Mouse (Mus musculus): ENCODE measurements around the gene Eml3.
"Not testable (repeated sequence)": the region's sequence is repeated elsewhere in the genome, so short reads cannot be mapped to it uniquely, and the experiment has no call there.

Eml3 gene

DNA sequence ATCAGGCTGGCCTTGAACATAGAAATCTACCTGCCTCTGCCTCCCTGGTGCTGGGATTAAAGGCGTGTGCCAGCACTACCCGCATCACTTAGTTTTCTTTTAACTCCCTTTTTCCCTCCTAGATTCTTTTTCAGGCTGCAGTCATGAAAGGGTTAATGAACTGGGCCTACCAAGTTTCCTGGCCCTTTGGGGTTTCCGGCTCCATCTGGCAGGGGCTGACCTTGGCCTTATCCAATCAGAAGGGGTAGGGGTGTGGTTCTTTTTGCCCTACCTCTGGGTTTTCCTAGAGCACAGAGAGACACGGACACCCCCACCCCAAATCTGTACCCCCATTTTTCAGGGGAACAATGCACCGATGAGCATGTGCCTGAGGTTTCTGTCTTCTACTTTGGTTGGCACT is 15.4 kb downstream of the Eml3 start:
- in situ Hi-C loops (cut with MboI, MseI) = loop anchor here in 1 of 2 experiments (5.0 kb wide), 1 partner anchor 52 kb away; the partner anchor contains the start of gene Ints5

DNA sequence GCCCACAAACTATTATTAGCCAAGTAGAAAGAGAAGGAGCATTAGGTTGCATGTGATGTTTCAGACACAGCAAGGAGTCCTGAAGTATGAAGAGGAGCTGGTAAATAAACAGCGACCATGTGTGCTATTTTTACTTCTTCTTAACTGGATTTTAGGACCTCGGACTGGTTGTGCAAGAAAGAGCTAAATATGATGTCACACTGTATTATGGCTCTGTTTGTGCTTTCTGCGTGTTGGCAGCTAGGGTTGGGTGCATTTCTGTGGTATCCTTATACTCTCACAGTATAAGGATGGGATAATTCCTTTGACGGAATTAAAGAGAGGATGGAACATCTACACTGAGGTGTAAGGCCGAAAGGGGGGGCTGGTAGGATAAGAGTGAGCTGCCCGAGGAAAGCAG is 15.9 kb downstream of the Eml3 start:
- in situ Hi-C loops (cut with MboI, MseI) = no loop called here

DNA sequence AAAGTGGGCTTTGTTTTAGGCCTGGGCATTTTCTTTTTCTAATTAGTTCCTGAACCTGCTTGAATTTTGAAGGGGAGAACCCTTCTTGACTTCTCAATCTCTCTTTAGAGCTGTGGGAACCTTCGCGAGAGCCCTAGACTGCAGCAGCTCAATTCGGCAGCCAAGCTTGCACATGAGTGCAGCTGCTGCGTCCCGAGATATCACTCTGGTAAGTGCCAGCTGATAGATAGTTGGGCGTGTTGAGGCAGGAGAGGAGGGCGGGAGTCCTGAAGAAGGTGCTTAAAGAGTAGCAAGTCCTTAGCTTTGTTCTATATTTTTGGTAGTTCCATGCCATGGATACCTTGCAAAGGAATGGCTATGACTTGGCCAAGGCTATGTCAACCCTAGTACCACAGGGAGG is 17.6 kb downstream of the Eml3 start:
- in situ Hi-C loops (cut with MboI, MseI) = no loop called here

DNA sequence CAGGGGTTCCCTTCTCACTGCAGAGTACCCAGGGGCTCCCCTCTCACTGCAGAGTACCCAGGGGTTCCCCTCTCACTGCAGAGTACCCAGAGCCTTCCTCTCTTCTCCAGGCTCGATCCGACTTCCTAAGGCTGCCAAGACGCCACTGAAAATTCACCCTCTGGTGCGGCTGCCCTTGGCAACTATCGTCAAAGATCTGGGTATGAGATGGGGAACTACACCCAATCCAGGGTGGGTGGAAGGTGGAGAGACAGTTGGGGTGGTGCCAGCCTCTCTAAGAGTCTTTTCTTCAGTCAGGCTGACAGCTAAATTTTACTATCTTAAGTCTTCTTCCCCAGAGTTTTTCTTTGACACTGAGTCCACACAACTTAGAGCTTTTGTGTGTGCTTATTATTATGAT is 20.8 kb downstream of the Eml3 start:
- in situ Hi-C loops (cut with MboI, MseI) = no loop called here

DNA sequence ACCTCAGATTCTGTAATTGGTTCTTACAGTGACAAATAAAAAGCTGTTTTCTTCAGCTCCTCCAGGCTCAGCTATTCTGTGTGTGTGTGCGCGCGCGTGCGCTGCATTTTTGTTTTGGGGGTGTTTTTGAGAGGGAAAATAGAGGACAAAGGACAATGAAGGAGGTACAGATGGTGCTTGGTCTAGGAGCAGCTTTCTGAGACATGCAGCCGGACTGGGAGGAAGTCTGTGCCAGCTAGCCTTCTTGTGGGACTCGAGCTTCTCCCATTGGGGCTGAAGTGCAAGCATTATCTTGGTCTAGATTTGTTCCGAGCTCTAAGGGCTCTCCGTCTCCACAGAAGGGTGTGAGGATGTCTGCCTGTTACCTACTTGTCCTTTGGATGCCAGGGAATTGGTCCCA is 22.9 kb downstream of the Eml3 start:
- in situ Hi-C loops (cut with MboI, MseI) = no loop called here

DNA sequence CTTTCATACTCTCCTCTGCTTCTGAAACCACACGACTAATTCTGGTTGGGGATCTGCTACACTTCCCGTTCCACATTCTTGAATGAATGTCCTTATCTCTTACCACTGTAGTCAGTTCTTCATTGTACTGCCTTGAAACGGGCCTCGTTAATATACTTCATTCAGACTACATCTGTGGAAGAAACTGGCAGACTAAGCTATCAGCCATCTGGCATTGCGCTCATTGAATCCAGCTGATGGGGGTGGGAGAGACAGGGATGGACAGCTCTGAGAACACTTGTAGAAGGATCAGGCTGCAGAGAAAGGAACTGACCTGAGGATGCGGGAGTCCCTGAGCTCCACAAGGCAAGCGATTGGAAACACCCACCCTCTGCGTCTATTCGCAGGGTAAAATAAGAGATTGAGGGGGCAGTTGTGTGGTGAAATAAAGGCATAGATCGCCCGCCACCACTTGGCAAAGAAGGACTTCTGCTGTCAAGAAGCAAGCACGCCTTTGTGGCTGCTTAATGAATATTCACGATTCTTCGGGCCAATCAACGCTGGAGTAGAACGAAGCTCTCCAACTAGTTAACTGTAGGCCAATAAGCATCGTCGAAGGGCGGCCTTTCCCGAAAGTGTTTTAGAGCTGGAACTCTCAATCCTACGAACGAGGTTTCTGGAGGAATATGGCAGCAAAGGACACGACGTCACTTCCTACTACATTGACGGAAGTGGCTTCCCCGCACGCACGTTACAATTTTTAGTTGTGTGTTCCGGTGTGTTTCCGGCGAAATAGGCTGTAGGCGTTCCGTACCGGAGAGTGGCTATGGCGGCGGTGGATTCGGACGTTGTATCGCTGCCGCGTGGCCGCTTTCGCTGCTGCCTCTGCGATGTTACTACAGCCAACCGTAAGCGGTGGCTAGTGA is 24.0 kb downstream of the Eml3 start, which contains the start of gene Tut1:
Gene Tut1 (plus strand): TSS at position 713 of the 905 bp plus-strand sequence.
- in situ Hi-C loops (cut with MboI, MseI) = no loop called here

DNA sequence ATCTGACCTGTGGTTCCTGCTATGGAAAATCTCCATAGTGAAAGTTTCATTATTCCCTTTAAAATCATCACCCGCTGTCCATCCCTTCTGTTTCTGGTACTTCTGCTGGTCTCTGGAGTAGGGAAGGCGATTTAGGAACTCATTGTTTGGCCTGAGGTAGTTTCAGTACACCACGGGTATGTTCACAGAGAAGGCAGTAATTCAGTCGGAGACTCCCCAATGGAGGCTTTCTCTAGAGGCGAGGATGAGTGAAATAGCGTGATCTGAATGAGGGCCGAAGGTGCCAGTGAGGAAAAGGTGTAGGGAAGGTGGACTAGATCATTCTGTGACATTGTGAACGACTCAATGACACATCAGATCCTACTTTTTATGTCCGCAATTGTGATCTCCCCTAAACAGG is 24.8 kb downstream of the Eml3 start:
- in situ Hi-C loops (cut with MboI, MseI) = no loop called here

DNA sequence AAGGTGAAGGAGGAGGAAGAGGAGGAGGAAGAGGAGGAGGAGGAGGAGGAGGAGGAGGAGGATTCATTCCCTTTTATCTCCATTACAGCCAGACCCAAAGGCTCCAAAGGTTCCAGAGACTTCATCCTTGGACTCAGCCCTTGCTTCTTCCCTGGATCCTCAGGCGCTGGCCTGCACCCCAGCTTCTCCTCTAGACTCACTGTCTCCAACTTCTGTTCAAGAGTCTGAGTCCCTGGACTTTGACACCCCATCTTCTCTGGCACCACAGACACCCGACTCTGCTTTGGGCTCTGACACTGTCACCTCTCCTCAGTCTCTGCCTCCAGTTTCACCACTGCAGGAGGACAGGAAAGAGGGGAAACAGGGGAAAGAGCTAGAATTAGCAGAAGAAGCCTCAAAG is 32.9 kb downstream of the Eml3 start:
- in situ Hi-C loops (cut with MboI, MseI) = no loop called here

DNA sequence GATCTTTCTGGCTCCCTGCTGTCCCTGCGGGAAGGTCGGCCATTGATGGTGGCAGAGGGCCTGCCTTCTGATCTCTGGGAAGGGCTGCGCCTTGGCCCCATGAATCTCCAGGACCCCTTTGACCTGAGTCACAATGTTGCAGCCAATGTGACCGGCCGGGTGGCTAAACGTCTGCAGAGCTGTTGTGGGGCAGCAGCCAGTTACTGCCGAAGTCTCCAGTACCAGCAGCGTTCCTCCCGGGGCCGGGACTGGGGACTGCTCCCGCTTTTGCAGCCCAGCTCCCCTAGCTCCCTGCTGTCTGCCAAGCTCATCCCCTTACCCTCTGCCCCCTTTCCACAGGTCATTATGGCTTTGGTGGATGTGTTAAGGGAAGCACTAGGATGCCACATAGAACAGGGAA is 35.7 kb downstream of the Eml3 start:
- in situ Hi-C loops (cut with MboI, MseI) = no loop called here

DNA sequence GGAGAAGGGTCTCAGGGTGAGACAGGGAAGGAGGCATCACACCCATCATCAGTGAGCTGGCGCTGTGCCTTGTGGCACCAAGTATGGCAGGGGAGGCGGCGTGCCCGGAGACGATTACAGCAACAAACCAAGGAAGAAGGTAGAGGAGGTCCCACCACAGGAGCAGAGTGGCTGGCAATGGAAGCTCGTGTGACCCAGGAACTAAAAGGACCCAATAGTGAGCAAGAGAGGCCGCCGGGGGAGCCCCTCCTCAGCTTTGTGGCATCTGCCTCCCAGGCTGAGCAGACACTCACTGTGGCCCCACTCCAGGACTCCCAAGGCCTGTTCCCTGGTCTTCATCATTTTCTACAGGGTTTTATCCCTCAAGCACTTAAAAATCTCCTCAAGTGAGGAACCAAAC is 36.4 kb downstream of the Eml3 start:
- in situ Hi-C loops (cut with MboI, MseI) = no loop called here

DNA sequence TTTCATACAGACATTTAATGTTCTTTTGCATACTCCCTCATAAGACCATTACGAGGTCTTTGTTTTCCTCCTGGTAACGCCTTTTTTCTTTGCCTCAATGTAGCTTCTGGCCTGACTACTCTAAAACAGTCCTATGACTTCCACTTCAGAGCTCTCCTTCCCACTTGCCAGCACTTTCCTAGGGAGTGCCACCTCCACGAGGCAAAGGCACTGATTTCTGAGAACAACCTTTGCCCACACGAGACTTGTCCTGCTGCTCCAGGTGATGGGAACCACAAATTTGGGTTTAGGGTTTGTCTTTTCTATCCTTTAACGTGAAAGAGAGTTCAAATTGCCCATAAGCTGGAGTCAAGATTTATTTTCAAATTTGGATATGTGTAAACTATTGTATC is 36.8 kb downstream of the Eml3 start:
- in situ Hi-C loops (cut with MboI, MseI) = no loop called here

DNA sequence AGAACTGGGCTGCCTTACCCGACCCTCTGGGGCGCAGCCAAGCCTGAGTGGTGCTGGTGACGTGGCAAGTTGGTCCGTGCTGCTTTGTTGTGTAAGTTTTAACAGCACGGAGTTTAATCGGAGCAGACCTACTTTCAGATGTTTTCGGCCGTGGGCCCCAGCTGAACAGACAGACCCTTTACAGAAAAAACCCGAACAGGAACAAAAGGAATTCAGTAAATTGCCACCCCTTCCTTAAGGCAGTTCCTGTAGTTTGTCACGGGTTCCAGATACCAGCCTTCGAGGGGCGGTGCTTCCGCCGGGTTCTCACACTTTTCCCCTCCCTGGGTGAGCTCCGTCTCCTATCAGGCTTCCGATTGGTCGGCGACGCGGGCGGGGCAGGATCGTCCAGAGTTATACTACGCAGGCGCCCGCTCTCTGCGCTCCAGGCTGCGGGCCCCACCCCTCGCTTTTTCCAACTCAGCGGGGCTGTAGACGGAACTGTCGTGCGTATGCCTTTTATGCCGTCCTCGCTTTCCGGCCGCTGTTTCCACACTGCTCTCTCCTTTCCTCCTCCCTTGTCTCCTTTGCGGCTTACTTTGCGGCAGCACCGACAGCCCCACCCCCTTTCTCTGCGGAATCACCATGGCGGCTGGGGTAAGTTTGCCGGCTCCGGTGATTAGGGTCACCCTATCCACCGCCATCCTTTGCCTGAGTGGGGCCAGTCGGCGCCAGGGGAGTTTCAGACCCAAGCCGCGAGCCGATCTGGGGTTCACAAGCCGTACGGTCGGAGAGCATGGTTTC is 37.4 kb downstream of the Eml3 start, which contains the start of gene Eef1g:
Gene Eef1g (plus strand): TSS at position 452 of the 783 bp plus-strand sequence.
- in situ Hi-C loops (cut with MboI, MseI) = no loop called here

DNA sequence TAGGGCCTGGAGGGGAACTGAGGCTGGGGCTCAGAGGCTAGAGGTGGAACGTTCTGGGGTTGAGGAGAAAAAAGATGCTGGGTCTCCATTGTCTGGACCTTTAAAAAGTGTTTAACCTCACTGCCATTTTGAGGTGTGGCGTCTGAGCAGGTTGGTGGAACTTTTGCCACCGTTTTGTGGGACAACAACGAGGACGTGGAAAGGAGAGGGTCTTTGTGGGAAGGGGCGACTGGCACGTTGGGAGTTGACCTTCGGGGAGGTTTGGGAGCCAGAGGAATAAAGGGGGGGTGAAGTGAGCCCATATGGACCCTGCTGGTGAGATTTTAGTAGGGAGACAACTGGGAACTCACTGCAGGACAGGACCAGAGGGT is 38.0 kb downstream of the Eml3 start:
- in situ Hi-C loops (cut with MboI, MseI) = no loop called here

DNA sequence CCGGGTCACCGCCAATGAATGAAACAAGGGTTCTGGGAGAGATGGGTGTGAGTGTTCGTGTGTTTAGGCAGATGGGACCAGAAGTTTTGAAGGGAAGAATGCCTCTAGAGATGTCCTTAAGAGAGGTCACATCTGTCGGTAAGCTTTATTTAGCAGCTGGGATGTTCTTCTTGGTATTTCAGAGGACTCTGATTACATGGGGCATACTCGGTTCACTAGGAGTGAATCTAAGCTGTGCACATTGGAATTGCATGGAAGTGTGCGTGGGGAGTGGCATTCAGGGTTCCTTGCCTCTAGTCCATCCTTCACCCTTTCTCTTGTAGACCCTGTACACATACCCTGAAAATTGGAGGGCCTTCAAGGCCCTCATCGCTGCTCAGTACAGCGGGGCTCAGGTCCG is 38.5 kb downstream of the Eml3 start:
- in situ Hi-C loops (cut with MboI, MseI) = no loop called here

DNA sequence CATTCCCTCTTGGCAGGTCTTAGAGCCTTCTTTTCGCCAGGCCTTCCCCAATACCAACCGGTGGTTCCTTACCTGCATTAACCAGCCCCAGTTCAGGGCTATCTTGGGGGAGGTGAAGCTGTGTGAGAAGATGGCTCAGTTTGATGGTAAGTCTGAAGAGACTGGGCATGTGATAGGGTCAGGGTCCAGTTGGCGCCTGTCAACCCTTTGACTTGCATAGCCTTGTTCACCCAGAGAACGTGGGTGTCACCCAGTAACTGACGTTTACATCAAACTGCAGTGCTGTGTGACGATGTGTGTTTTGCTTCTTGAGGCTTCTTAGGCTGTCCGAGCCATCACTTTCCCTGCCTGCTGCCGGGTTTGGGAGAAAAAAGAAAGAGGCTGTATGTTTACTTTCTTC is 43.1 kb downstream of the Eml3 start:
- in situ Hi-C loops (cut with MboI, MseI) = not testable (repeated sequence)

DNA sequence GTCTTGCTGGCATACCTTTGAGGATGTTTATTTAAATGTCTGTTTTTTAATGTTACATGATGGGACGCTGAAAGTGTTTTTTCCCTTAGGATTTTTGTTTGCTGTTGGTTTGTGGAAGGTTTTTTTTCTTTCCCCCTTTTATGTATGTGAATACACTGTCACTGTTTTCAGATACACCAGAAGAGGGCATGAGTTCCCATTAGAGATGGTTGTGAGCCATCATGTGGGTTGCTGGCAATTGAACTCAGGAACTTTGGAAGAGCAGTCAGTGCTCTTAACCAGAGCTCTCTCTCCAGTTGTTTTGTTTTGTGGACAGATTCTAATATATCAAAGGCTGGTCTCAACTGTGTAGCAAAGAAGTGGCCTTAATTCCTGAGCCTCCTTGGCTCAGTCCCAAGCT is 45.3 kb downstream of the Eml3 start:
- in situ Hi-C loops (cut with MboI, MseI) = no loop called here

DNA sequence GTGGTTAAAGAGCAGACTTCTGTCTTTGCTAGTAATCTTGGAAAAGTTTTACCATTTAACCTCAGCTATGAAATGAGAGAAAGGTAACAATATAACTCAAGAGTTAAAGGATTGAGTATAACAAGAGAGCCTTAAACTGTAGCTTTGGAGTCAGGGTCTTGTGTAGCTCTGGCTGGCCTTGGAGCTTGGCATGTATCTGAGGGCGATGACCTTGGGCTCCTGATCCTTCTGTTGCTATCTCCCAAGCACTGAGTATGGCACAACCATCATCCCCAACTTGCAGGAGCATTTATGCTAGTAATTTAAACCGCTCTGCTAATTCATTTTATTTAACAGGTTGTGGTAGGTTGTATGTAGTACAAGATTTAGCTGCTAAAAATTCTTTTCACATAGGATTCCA is 46.1 kb downstream of the Eml3 start:
- in situ Hi-C loops (cut with MboI, MseI) = no loop called here

DNA sequence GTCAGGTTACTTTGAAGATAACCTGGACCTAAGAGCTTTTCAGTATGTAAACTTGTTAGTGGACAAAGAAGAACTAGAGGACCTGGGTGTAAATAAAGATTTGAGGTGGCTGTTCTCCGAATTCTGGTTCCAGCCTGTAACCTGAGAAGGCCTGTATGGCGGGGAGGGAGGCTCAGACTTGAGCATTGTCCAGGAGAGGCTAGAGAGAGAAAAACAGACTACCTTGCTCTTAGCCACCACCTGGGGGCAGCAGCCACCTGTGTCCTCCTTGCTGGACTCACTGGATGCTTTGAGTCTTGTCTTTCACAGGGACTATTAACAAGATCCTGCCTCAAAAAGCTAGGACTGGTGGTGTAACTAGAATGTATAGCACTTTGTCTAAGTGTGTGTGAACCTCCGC is 47.2 kb downstream of the Eml3 start:
- in situ Hi-C loops (cut with MboI, MseI) = no loop called here

DNA sequence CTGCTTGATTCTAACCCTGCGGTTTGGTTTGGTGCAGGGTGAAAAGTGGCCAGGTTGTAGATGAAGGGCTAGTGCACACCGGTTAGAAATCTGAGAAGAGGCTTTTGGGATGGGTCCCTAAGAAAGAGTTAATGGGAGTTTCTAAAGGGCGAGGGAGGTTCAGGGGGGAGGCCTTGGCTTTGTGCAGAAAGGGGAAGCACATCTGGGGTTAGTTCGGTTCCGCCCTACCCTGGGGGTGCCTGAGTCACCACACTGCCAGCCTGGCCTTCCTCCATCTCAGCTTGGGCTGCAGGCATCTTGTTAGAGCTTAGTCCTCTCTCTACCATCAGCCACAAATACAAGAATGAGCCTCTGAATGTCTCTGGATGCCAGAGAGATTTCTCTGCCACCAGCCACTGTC is 51.4 kb downstream of the Eml3 start:
- in situ Hi-C loops (cut with MboI, MseI) = loop anchor here in 1 of 2 experiments (10.0 kb wide), 1 partner anchor 1486 kb away; the partner anchor contains the start of gene Atl3

DNA sequence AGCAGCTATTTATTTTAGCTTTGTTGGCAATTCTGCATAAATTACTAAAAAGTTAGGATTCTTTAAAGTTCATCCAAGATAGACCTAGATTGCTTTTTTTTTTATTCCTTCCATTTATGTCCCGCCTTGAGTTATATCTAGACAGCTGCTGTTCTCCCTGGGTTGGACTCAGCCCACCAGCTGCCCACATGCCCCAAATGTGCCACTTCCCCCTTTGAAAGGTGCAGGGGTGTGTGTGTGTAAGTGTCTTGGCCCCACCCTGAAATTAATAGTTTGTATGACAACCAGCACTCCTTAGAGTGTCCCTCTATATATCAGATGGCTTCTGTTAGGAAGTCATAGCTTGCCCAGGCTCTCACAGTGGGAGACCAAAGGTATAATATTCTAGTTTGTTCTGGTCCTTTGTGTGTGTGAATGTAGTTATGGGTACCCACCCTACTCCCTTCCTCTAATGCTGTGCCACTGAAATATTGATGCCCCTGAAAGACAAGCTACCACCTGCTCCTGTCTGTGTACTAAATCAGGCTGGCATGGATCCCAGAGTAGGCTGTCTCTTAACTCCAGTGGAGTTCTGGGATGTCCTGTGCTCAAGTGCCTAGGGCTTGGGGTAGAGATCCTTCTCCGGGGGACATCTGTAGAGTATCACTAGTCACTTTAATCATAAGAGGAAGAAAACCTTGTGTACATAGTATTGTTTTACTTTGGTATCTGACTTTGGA is 52.3 kb downstream of the Eml3 start:
- in situ Hi-C loops (cut with MboI, MseI) = loop anchor here in 1 of 2 experiments (10.0 kb wide), 1 partner anchor 1487 kb away; the partner anchor contains the start of gene Atl3

DNA sequence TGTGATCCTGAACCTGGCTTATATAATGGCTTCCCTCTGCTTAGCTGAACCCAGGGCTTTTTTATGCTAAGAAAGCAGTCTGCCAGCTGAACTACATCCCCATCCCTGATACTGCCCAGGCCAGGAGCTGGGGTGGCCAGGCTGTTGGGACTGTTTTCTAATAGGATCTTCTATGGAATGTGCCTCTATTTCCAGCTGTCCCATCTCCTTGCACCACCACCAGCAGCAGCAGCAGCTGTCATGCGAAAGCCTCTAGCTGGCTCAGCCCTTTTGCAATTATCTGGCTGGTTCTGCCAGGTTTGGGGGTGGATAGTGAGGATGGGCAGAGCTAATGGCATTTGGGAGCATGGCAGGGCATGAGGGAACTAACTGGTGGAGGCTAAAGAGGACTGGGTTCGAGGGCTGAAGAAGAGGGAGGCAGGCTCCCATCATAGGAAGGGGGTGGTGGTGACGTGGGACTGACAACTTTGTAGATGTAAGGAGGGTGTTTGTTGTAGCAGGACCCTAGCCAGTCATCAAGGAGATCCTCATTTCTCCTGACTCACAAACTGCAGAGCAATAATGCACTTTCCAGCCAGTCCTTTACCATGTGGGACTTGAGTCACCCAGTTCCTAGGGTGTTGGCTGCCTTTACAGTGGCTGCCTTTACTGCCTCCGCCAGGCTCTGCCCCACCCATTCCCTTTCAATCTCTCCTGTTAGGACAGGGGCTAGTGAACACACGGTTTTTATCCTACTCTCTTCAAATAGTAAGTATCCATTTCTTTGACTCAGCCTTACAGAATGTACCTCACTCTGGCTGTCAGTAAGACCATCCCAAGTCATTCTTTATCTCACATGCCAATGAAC is 53.2 kb downstream of the Eml3 start:
- in situ Hi-C loops (cut with MboI, MseI) = loop anchor here in 1 of 2 experiments (10.0 kb wide), 1 partner anchor 1488 kb away; the partner anchor contains the start of gene Atl3
